Mouse (Mus musculus) megakaryocyte, embryonic 14.5 days (primary cell): ENCODE measurements around the gene Dazap2.

Source experiments
- FLI1 ChIP-seq: IDR thresholded peaks from 2 replicates; pipeline ENCODE4 v1.6.1; 2012; ENCODE audit warnings: low read length, inconsistent platforms, mixed read lengths
- GATA1 ChIP-seq: IDR thresholded peaks from 3 replicates; pipeline ENCODE4 v1.6.1; 2012; ENCODE audit warnings: mixed read lengths, low read length, inconsistent platforms, borderline replicate concordance

GRCm38 (mm10) chr15:100639972-100640750, 25.0 kb downstream of the Dazap2 start:
- TF ChIP-seq GATA1, result no peak
- no peak for TF ChIP-seq FLI1
